Mouse (Mus musculus): ENCODE data around the gene Atg2b.

- TF ChIP-seq CTCF (IDR thresholded peaks at IDR 0.05; ENCODE audit: low read depth, low read length) (no peak), POLR2A (IDR thresholded peaks at IDR 0.05; ENCODE audit: extremely low read depth, insufficient read depth, low read length) (no peak)
Observed at GRCm38 (mm10) chr12:105599098-105599497, 85.9 kb downstream of the Atg2b start.

All from liver, adult 2 months (tissue).